Mouse (Mus musculus) neural tube, embryonic 14.5 days (tissue): ENCODE measurements at regions not wholly inside any gene's neighbourhood (a gene's known extent, or its start where the extent isn't known, plus 50 kb on each side); places are given as distances from the start of the nearest gene placed in this dataset.

ENCODE experiments used
- ATAC-seq: fragments of 200-750 bp; cut with Nextera tagmentation; 2 replicates; pipeline ENCODE4 v1.8.0; 2017; ENCODE audit warnings: low read depth, mild to moderate bottlenecking, moderate TSS enrichment, moderate library complexity
- H3K27ac ChIP-seq: fragments of 300-500 bp; sonication (generic); 2 replicates; pipeline ENCODE4 v1.5.1; 2014; ENCODE audit warnings: low read depth, mild to moderate bottlenecking, control low read depth, low read length, moderate library complexity, mixed read lengths
- H3K27me3 ChIP-seq: fragments of 300-500 bp; sonication (generic); 2 replicates; pipeline ENCODE4 v1.6.1; 2014; ENCODE audit warnings: low read length; ENCODE audit not compliant: control insufficient read depth, insufficient read depth
- H3K36me3 ChIP-seq: fragments of 300-500 bp; sonication (generic); 2 replicates; pipeline ENCODE4 v1.6.1; 2014; ENCODE audit warnings: low read length, mixed read lengths; ENCODE audit not compliant: control insufficient read depth, insufficient read depth
- H3K4me1 ChIP-seq: fragments of 300-500 bp; sonication (generic); 2 replicates; pipeline ENCODE4 v1.6.1; 2014; ENCODE audit warnings: low read length; ENCODE audit not compliant: control insufficient read depth, insufficient read depth
- H3K4me2 ChIP-seq: fragments of 300-500 bp; sonication (generic); 2 replicates; pipeline ENCODE4 v1.6.1; 2014; ENCODE audit warnings: mild to moderate bottlenecking, low read depth, low read length, control low read depth
- H3K4me3 ChIP-seq: fragments of 300-500 bp; sonication (generic); 2 replicates; pipeline ENCODE4 v1.5.1; 2014; ENCODE audit warnings: low read depth, low read length, control low read depth, mixed read lengths
- H3K9ac ChIP-seq: fragments of 300-500 bp; sonication (generic); replicated peaks from 2 replicates; pipeline ENCODE4 v1.6.1; 2014; ENCODE audit warnings: low read depth, mild to moderate bottlenecking, control low read depth, low read length, mixed read lengths
- H3K9me3 ChIP-seq: fragments of 300-500 bp; sonication (generic); 2 replicates; pipeline ENCODE4 v1.6.1; 2016; ENCODE audit warnings: low read length; ENCODE audit not compliant: control insufficient read depth
- WGBS: fragments of 180-500 bp; shearing (Covaris S2); extraction: QIAGEN DNeasy Blood & Tissue Kit; methylation state at CpG from one replicate; pipeline ENCODE4 v1.1.7; 2014; 5-methylcytosine and 5-hydroxymethylcytosine counted together

- no peaks in the 10 kb centered on the region for H3K36me3 ChIP-seq
- WGBS = 22% methylated on average over 5 of the region's 5 CpGs
- H3K9ac ChIP-seq = no peak overlapping the region
- H3K9me3 ChIP-seq = no peaks in the 10 kb centered on the region
- ATAC-seq = no peak
- H3K4me1 ChIP-seq = no peaks in the 10 kb centered on the region
- no peak overlapping the region for H3K4me3 ChIP-seq
- H3K4me2 ChIP-seq = no peak overlapping the region
- H3K27ac ChIP-seq = no peak overlapping the region
- no peaks in the 10 kb centered on the region for H3K27me3 ChIP-seq
Observed at GRCm38 (mm10) chr11:19160669-19161068, 141.9 kb upstream of the Meis1 start.

DNA sequence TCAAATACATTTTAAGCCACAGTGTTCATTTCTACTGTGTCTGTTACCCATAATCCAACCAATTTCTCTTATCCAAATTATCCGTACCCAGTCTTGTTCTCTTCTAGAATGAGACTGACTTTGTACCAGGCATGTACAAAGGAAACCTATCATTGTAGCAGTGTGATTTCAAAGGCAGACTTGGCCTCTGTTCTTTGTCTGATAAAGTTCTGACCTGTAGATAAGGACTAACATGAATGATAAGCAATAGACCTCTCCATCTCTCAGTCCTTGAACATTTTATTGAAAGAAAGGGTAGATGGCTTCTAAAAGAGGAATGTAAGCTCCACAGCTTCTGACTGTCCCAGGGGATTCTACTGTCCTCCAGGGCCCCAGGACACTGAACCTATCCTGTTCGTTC, 152.2 kb upstream of the Meis1 start:
- WGBS = 89% methylated on average over 2 of the region's 2 CpGs

DNA sequence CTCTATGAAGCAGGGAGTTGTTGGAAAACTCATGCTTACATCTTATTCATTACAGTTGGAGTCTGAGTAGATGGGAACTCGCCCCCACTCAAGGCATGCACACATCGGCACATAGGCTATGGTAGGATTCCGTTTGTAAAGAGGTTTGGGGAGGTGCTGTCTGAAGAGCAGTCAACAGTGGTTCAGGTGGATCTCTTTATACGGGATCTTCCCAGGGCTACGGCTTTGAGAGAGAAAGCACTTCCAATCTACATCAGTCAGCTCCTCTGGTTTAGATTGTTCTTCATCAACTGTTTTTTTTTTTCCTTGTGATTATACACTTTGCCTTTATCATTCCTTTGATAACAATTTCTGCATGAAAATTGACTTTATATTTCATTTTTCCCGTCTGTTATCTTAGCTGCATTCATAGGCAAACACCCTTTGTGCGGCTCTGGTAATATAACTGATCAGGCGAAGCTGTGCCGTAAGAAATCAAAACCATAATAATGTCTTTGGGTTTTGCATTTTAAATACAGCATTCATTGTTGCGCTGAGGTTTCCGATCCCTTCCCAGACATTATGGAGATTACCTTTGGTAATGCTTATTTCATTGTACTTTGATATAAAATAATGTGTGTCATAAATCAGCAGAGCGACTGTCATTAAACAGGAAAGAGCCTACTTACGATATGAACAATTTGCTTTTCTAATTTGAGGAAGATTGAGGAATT, 155.7 kb upstream of the Meis1 start:
- H3K27me3 ChIP-seq = no peaks in the 10 kb centered on the region
- no peaks in the 10 kb centered on the region for H3K4me1 ChIP-seq
- H3K27ac ChIP-seq = 0 out of 2 replicates have a peak overlapping the region, but pooled peaks have one; percentile 8
- no peak overlapping the region for H3K4me2 ChIP-seq
- no peak overlapping the region for H3K9ac ChIP-seq
- H3K9me3 ChIP-seq = no peaks in the 10 kb centered on the region
- H3K36me3 ChIP-seq = no peaks in the 10 kb centered on the region
- no peak overlapping the region for H3K4me3 ChIP-seq
- ATAC-seq = peak; percentile 72
- 47% methylated on average over 13 of the region's 13 CpGs for whole genome bisulfite sequencing

More for the DNA sequence above, 152.2 kb upstream of the Meis1 start:
- Histone ChIP-seq H3K4me1 (no peaks in the 10 kb centered on the region), H3K4me2 (no peak overlapping the region), H3K4me3 (no peak overlapping the region), H3K9me3 (no peaks in the 10 kb centered on the region), H3K9ac (no peak overlapping the region), H3K27ac (no peak overlapping the region), H3K36me3 (no peaks in the 10 kb centered on the region), H3K27me3 (no peaks in the 10 kb centered on the region)
- ATAC-seq = no peak

- Histone ChIP-seq H3K36me3 (no peaks in the 10 kb centered on the region), H3K4me1 (no peaks in the 10 kb centered on the region), H3K4me3 (no peak overlapping the region), H3K9me3 (no peaks in the 10 kb centered on the region), H3K9ac (no peak overlapping the region), H3K4me2 (no peak overlapping the region), H3K27me3 (no peaks in the 10 kb centered on the region), H3K27ac (no peak overlapping the region)
- WGBS = 100% methylated on average over 1 of the region's 1 CpGs
- ATAC-seq = no peak
Observed at GRCm38 (mm10) chr11:19179290-19179689, 160.5 kb upstream of the Meis1 start.

GRCm38 (mm10) chr11:19189778-19190177, 171.0 kb upstream of the Meis1 start:
- no peaks in the 10 kb centered on the region for H3K36me3 ChIP-seq
- H3K27ac ChIP-seq = no peak overlapping the region
- no peaks in the 10 kb centered on the region for H3K9me3 ChIP-seq
- 70% methylated on average over 2 of the region's 2 CpGs for WGBS
- no peak overlapping the region for H3K4me2 ChIP-seq
- no peaks in the 10 kb centered on the region for H3K27me3 ChIP-seq
- no peaks in the 10 kb centered on the region for H3K4me1 ChIP-seq
- no peak overlapping the region for H3K4me3 ChIP-seq
- H3K9ac ChIP-seq = no peak overlapping the region
- no peak for ATAC-seq

DNA sequence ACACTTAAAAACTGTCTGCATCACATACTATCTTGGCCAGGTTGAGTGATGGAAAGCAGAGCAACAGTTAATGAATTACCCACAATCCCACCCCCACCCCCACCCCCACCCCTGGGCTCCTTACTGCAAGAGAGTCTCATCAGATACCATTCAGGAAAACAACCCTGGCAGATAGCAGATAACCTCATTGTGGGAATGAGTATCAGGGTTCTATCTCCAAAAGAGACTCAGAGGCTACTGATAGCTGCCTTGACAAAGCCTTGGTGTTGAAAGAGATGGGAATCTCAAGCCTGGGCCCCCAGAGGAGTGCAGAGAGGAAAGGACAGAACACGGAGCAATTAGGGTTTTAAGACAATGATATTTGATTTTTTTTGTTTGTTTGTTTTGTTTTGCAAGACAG, 175.7 kb upstream of the Meis1 start:
- 63% methylated on average over 1 of the region's 1 CpGs for WGBS
- Histone ChIP-seq H3K4me2 (no peak overlapping the region), H3K4me3 (no peak overlapping the region), H3K4me1 (no peaks in the 10 kb centered on the region), H3K27ac (no peak overlapping the region), H3K36me3 (no peaks in the 10 kb centered on the region), H3K9ac (no peak overlapping the region), H3K9me3 (no peaks in the 10 kb centered on the region), H3K27me3 (no peaks in the 10 kb centered on the region)
- no peak for ATAC-seq

GRCm38 (mm10) chr11:19197790-19198189, 179.0 kb upstream of the Meis1 start:
- 48% methylated on average over 1 of the region's 1 CpGs for WGBS
- Histone ChIP-seq H3K36me3 (no peaks in the 10 kb centered on the region), H3K9me3 (no peaks in the 10 kb centered on the region), H3K4me3 (no peak overlapping the region), H3K27ac (no peak overlapping the region), H3K9ac (no peak overlapping the region), H3K27me3 (no peaks in the 10 kb centered on the region), H3K4me1 (no peaks in the 10 kb centered on the region), H3K4me2 (no peak overlapping the region)
- peak; percentile 51; the same call in 1 of the 2 replicates for ATAC-seq

GRCm38 (mm10) chr11:19202602-19203517, 184.1 kb upstream of the Meis1 start:
- Histone ChIP-seq H3K9ac (no peak overlapping the region), H3K27ac (no peak overlapping the region), H3K36me3 (no peaks in the 10 kb centered on the region), H3K4me1 (peaks cover 6% of the 10 kb centered on the region), H3K4me3 (no peak overlapping the region), H3K27me3 (no peaks in the 10 kb centered on the region), H3K4me2 (no peak overlapping the region), H3K9me3 (no peaks in the 10 kb centered on the region)
- ATAC-seq = peak; percentile 68
- WGBS = 35% methylated on average over 8 of the region's 8 CpGs

DNA sequence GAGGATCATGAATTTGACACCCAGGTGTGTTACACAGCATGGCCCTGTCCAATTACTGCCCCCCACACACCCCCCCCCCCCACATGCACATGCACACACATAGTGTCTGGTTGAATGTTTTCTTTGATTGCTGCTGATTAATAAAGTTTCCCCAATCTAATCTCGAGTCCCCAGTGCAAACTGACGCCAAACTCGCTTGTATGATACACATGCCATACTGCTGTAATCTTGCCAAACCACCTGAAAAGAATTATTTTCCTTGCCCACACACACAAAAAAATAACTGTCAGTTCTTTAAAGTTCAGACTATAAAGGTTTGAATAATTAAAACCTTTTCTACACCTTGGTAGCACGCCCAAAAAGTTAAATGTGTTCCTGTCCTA, 184.7 kb upstream of the Meis1 start:
- H3K27me3 ChIP-seq = no peaks in the 10 kb centered on the region
- H3K4me2 ChIP-seq = no peak overlapping the region
- H3K4me3 ChIP-seq = no peak overlapping the region
- H3K27ac ChIP-seq = no peak overlapping the region
- H3K36me3 ChIP-seq = no peaks in the 10 kb centered on the region
- no peaks in the 10 kb centered on the region for H3K9me3 ChIP-seq
- H3K9ac ChIP-seq = no peak overlapping the region
- no peak for ATAC-seq
- peaks cover 6% of the 10 kb centered on the region for H3K4me1 ChIP-seq
- WGBS = 78% methylated on average over 4 of the region's 4 CpGs
